Mouse (Mus musculus) liver, embryonic 15.5 days (tissue): ENCODE results near the gene B3gnt2. TPM values are rescaled to one million over a fixed set of nuclear protein-coding genes. Genes with fewer than 3 reads are reported as not detected.
"Not testable (repeated sequence)": the region's sequence is repeated elsewhere in the genome, so short reads cannot be mapped to it uniquely, and the experiment has no call there.

Experiments used
- ATAC-seq: fragments of 200-750 bp; cut with Nextera tagmentation; 2 replicates; pipeline ENCODE4 v1.8.0; 2017; ENCODE audit warnings: moderate number of reproducible peaks, mild to moderate bottlenecking, moderate library complexity; ENCODE audit not compliant: insufficient read depth
- H3K27ac ChIP-seq: fragments of 300-500 bp; sonication (generic); replicated peaks from 2 replicates; pipeline ENCODE4 v1.5.1; 2015; ENCODE audit warnings: mild to moderate bottlenecking, inconsistent platforms
- H3K27me3 ChIP-seq: fragments of 300-500 bp; sonication (generic); 2 replicates; pipeline ENCODE4 v1.6.1; 2015; ENCODE audit warnings: mild to moderate bottlenecking, inconsistent platforms
- H3K36me3 ChIP-seq: fragments of 300-500 bp; sonication (generic); replicated peaks from 2 replicates; pipeline ENCODE4 v1.6.1; 2015; ENCODE audit warnings: moderate library complexity, mild to moderate bottlenecking, inconsistent platforms
- H3K4me1 ChIP-seq: fragments of 300-500 bp; sonication (generic); replicated peaks from 2 replicates; pipeline ENCODE4 v1.6.1; 2015; ENCODE audit warnings: inconsistent platforms
- H3K4me2 ChIP-seq: fragments of 300-500 bp; sonication (generic); 2 replicates; pipeline ENCODE4 v1.6.1; 2015; ENCODE audit warnings: moderate library complexity, mild to moderate bottlenecking, inconsistent platforms
- H3K4me3 ChIP-seq: fragments of 300-500 bp; sonication (generic); replicated peaks from 2 replicates; pipeline ENCODE4 v1.5.1; 2015; ENCODE audit warnings: mild to moderate bottlenecking, inconsistent platforms
- H3K9ac ChIP-seq: fragments of 300-500 bp; sonication (generic); 2 replicates; pipeline ENCODE4 v1.6.1; 2015; ENCODE audit warnings: moderate library complexity, mild to moderate bottlenecking, inconsistent platforms
- H3K9me3 ChIP-seq: fragments of 300-500 bp; sonication (generic); replicated peaks from 2 replicates; pipeline ENCODE4 v1.6.1; 2016; ENCODE audit warnings: inconsistent platforms
- WGBS: fragments of 180-500 bp; shearing (Covaris S2); methylation state at CpG from one replicate; pipeline ENCODE4 v1.1.7; 2015; ENCODE audit warnings: mixed read lengths; ENCODE audit not compliant: insufficient replicate concordance; 5-methylcytosine and 5-hydroxymethylcytosine counted together
- polyA plus RNA-seq: library from polyadenylated mRNA; unstranded; fragments of >200 nt; fragmentation: Nextera tagmentation; extraction: Ambion mirVana; gene quantifications from 2 replicates; pipeline ENCODE4 v1.2.1, GENCODE M21; 2015

Gene B3gnt2
- polyA plus RNA-seq, 1 experiment from 2014 or later = 5.3 TPM

- Histone ChIP-seq H3K27ac (no peak overlapping the region), H3K9me3 (no peaks in the 10 kb centered on the region), H3K4me1 (no peaks in the 10 kb centered on the region), H3K36me3 (no peaks in the 10 kb centered on the region), H3K4me2 (no peak overlapping the region), H3K9ac (no peak overlapping the region), H3K4me3 (no peak overlapping the region), H3K27me3 (no peaks in the 10 kb centered on the region)
- WGBS = 66% methylated on average over 7 of the region's 7 CpGs
- ATAC-seq = no peak
Measured at GRCm38 (mm10) chr11:22741998-22742626, 118.6 kb downstream of the B3gnt2 start.

GRCm38 (mm10) chr11:22741436-22741835 is 119.3 kb downstream of the B3gnt2 start:
- no peak overlapping the region for H3K4me3 ChIP-seq
- H3K36me3 ChIP-seq = no peaks in the 10 kb centered on the region
- H3K4me2 ChIP-seq = no peak overlapping the region
- no peak overlapping the region for H3K27ac ChIP-seq
- no peak overlapping the region for H3K9ac ChIP-seq
- 39% methylated on average over 3 of the region's 3 CpGs for WGBS
- no peaks in the 10 kb centered on the region for H3K4me1 ChIP-seq
- no peaks in the 10 kb centered on the region for H3K27me3 ChIP-seq
- H3K9me3 ChIP-seq = no peaks in the 10 kb centered on the region
- no peak for ATAC-seq

- ATAC-seq = no peak
- Histone ChIP-seq H3K4me3 (no peak overlapping the region), H3K9me3 (no peaks in the 10 kb centered on the region), H3K9ac (no peak overlapping the region), H3K27me3 (no peaks in the 10 kb centered on the region), H3K27ac (no peak overlapping the region), H3K36me3 (no peaks in the 10 kb centered on the region), H3K4me2 (no peak overlapping the region), H3K4me1 (no peaks in the 10 kb centered on the region)
- WGBS = 48% methylated on average over 5 of the region's 5 CpGs
Measured at GRCm38 (mm10) chr11:22739497-22740288, 121.1 kb downstream of the B3gnt2 start.

GRCm38 (mm10) chr11:22736521-22737225 is 124.1 kb downstream of the B3gnt2 start:
- H3K4me3 ChIP-seq = no peak overlapping the region
- no peak overlapping the region for H3K27ac ChIP-seq
- WGBS = 65% methylated on average over 7 of the region's 7 CpGs
- H3K9me3 ChIP-seq = no peaks in the 10 kb centered on the region
- no peak overlapping the region for H3K9ac ChIP-seq
- H3K4me1 ChIP-seq = no peaks in the 10 kb centered on the region
- H3K36me3 ChIP-seq = no peaks in the 10 kb centered on the region
- no peak overlapping the region for H3K4me2 ChIP-seq
- ATAC-seq = no peak
- no peaks in the 10 kb centered on the region for H3K27me3 ChIP-seq

GRCm38 (mm10) chr11:22735128-22735527 is 125.6 kb downstream of the B3gnt2 start:
- not testable (repeated sequence) for H3K4me3 ChIP-seq, H3K27me3 ChIP-seq, H3K4me2 ChIP-seq, H3K9ac ChIP-seq, H3K4me1 ChIP-seq, ATAC-seq, H3K36me3 ChIP-seq, H3K9me3 ChIP-seq, H3K27ac ChIP-seq
- WGBS = 48% methylated on average over 5 of the region's 5 CpGs

GRCm38 (mm10) chr11:22733936-22734335 is 126.8 kb downstream of the B3gnt2 start:
- WGBS = 68% methylated on average over 6 of the region's 6 CpGs
- H3K4me1 ChIP-seq = no peaks in the 10 kb centered on the region
- H3K4me2 ChIP-seq = no peak overlapping the region
- no peak for ATAC-seq
- no peak overlapping the region for H3K9ac ChIP-seq
- H3K9me3 ChIP-seq = no peaks in the 10 kb centered on the region
- H3K27ac ChIP-seq = no peak overlapping the region
- no peaks in the 10 kb centered on the region for H3K27me3 ChIP-seq
- no peaks in the 10 kb centered on the region for H3K36me3 ChIP-seq
- no peak overlapping the region for H3K4me3 ChIP-seq

- no peak overlapping the region for H3K27ac ChIP-seq
- WGBS = 63% methylated on average over 4 of the region's 4 CpGs
- ATAC-seq = no peak
- H3K27me3 ChIP-seq = no peaks in the 10 kb centered on the region
- H3K9ac ChIP-seq = no peak overlapping the region
- H3K4me3 ChIP-seq = no peak overlapping the region
- no peaks in the 10 kb centered on the region for H3K36me3 ChIP-seq
- H3K9me3 ChIP-seq = no peaks in the 10 kb centered on the region
- H3K4me1 ChIP-seq = no peaks in the 10 kb centered on the region
- H3K4me2 ChIP-seq = no peak overlapping the region
Measured at GRCm38 (mm10) chr11:22732907-22733306, 127.9 kb downstream of the B3gnt2 start.

- H3K36me3 ChIP-seq = no peaks in the 10 kb centered on the region
- no peaks in the 10 kb centered on the region for H3K4me1 ChIP-seq
- H3K9me3 ChIP-seq = no peaks in the 10 kb centered on the region
- WGBS = 77% methylated on average over 2 of the region's 2 CpGs
- no peak overlapping the region for H3K9ac ChIP-seq
- no peak overlapping the region for H3K4me3 ChIP-seq
- no peaks in the 10 kb centered on the region for H3K27me3 ChIP-seq
- H3K27ac ChIP-seq = no peak overlapping the region
- ATAC-seq = no peak
- no peak overlapping the region for H3K4me2 ChIP-seq
Measured at GRCm38 (mm10) chr11:22723096-22723495, 137.7 kb downstream of the B3gnt2 start.

GRCm38 (mm10) chr11:22720096-22720495 is 140.7 kb downstream of the B3gnt2 start:
- no peak overlapping the region for H3K9ac ChIP-seq
- H3K27ac ChIP-seq = no peak overlapping the region
- H3K4me3 ChIP-seq = no peak overlapping the region
- no peaks in the 10 kb centered on the region for H3K36me3 ChIP-seq
- no peaks in the 10 kb centered on the region for H3K27me3 ChIP-seq
- no peak for ATAC-seq
- WGBS = 49% methylated on average over 2 of the region's 2 CpGs
- no peaks in the 10 kb centered on the region for H3K4me1 ChIP-seq
- no peaks in the 10 kb centered on the region for H3K9me3 ChIP-seq
- no peak overlapping the region for H3K4me2 ChIP-seq

- no peaks in the 10 kb centered on the region for H3K27me3 ChIP-seq
- no peak overlapping the region for H3K4me2 ChIP-seq
- no peak for ATAC-seq
- no peak overlapping the region for H3K27ac ChIP-seq
- no peaks in the 10 kb centered on the region for H3K9me3 ChIP-seq
- no peaks in the 10 kb centered on the region for H3K4me1 ChIP-seq
- no peak overlapping the region for H3K9ac ChIP-seq
- no peak overlapping the region for H3K4me3 ChIP-seq
- 51% methylated on average over 4 of the region's 4 CpGs for WGBS
- H3K36me3 ChIP-seq = no peaks in the 10 kb centered on the region
Measured at GRCm38 (mm10) chr11:22719570-22719969, 141.2 kb downstream of the B3gnt2 start.

- Histone ChIP-seq H3K36me3 (no peaks in the 10 kb centered on the region), H3K9ac (no peak overlapping the region), H3K4me3 (no peak overlapping the region), H3K4me1 (no peaks in the 10 kb centered on the region), H3K4me2 (no peak overlapping the region), H3K9me3 (no peaks in the 10 kb centered on the region), H3K27ac (no peak overlapping the region), H3K27me3 (no peaks in the 10 kb centered on the region)
- 76% methylated on average over 7 of the region's 7 CpGs for WGBS
- no peak for ATAC-seq
Measured at GRCm38 (mm10) chr11:22718036-22718435, 142.7 kb downstream of the B3gnt2 start.
